Mouse (Mus musculus) myocyte (in vitro differentiated cells): ENCODE data around the gene Adgre5. TPM values are rescaled to one million over a fixed set of nuclear protein-coding genes. Genes with fewer than 3 reads are reported as not detected.

ENCODE experiments used
- H3K27me3 ChIP-seq: one replicate; pipeline ENCODE4 v1.6.1; 2011; ENCODE audit not compliant: control insufficient read depth, insufficient read depth, insufficient read length
- H3K36me3 ChIP-seq: one replicate; pipeline ENCODE4 v1.6.1; 2011; ENCODE audit not compliant: control insufficient read depth, insufficient read depth
- H3K4me2 ChIP-seq: one replicate; pipeline ENCODE4 v1.6.1; 2011; ENCODE audit warnings: low read depth, control low read depth
- H3K4me3 ChIP-seq: one replicate; pipeline ENCODE4 v1.5.1; 2011; ENCODE audit warnings: mild to moderate bottlenecking, control low read depth, moderate library complexity
- H3K79me2 ChIP-seq: one replicate; pipeline ENCODE4 v1.6.1; 2011; ENCODE audit not compliant: control insufficient read depth, insufficient read depth
- H3ac ChIP-seq: one replicate; pipeline ENCODE4 v1.6.1; 2011; ENCODE audit not compliant: control insufficient read depth, insufficient read length
- CEBPB ChIP-seq: IDR thresholded peaks from 2 replicates; pipeline ENCODE4 v1.6.1; 2011; ENCODE audit warnings: mild to moderate bottlenecking, moderate library complexity; ENCODE audit not compliant: poor library complexity, insufficient read depth, severe bottlenecking
- E2F4 ChIP-seq: IDR thresholded peaks from one replicate; pipeline ENCODE4 v1.6.1; 2011; ENCODE audit warnings: mild to moderate bottlenecking, control low read depth, moderate library complexity; ENCODE audit not compliant: insufficient read depth
- MAX ChIP-seq: IDR thresholded peaks from one replicate; pipeline ENCODE4 v1.6.1; 2011; ENCODE audit warnings: low read depth, mild to moderate bottlenecking, control low read depth
- MYOD1 ChIP-seq, 3 experiments: IDR thresholded peaks; one replicate each; pipeline ENCODE4 v1.6.1; 2011; ENCODE audit warnings: control low read depth in 2 of 3, low read depth in 2 of 3, mild to moderate bottlenecking in 2 of 3, moderate library complexity in 1 of 3; ENCODE audit not compliant: insufficient read length in 2 of 3, control insufficient read depth in 1 of 3
- MYOG ChIP-seq, 3 experiments: IDR thresholded peaks; one replicate each; pipeline ENCODE4 v1.6.1; 2011; ENCODE audit warnings: control low read depth in 2 of 3, low read depth in 2 of 3, mild to moderate bottlenecking in 2 of 3; ENCODE audit not compliant: insufficient read length in 2 of 3, control insufficient read depth in 1 of 3, insufficient read depth in 1 of 3
- POLR2A ChIP-seq: IDR thresholded peaks from one replicate; pipeline ENCODE4 v1.6.1; 2011; ENCODE audit warnings: low read depth, mild to moderate bottlenecking, control low read depth, moderate library complexity; ENCODE audit not compliant: insufficient read length
- POLR2AphosphoS2 ChIP-seq: IDR thresholded peaks from one replicate; pipeline ENCODE4 v1.6.1; 2011; ENCODE audit warnings: low read depth, control low read depth; ENCODE audit not compliant: insufficient read length
- REST ChIP-seq: IDR thresholded peaks from one replicate; pipeline ENCODE4 v1.6.1; 2011; ENCODE audit warnings: mild to moderate bottlenecking, control low read depth, moderate library complexity; ENCODE audit not compliant: insufficient read depth, insufficient read length
- SRF ChIP-seq: IDR thresholded peaks from one replicate; pipeline ENCODE4 v1.6.1; 2011; ENCODE audit warnings: low read depth; ENCODE audit not compliant: control insufficient read depth, insufficient read length
- TCF12 ChIP-seq: IDR thresholded peaks from one replicate; pipeline ENCODE4 v1.6.1; 2011; ENCODE audit warnings: mild to moderate bottlenecking, control low read depth; ENCODE audit not compliant: poor library complexity, insufficient read depth, severe bottlenecking
- TCF3 ChIP-seq: IDR thresholded peaks from one replicate; pipeline ENCODE4 v1.6.1; 2011; ENCODE audit warnings: low read depth, control low read depth; ENCODE audit not compliant: insufficient read length
- USF1 ChIP-seq: IDR thresholded peaks from one replicate; pipeline ENCODE4 v1.6.1; 2011; ENCODE audit warnings: low read depth, mild to moderate bottlenecking, control low read depth, moderate library complexity
- polyA plus RNA-seq: library from polyadenylated mRNA; unstranded; fragments of >200 nt; fragmentation: generic; extraction: Trizol; gene quantifications from one replicate; pipeline ENCODE4 v1.2.1, GENCODE M21; 2012; ENCODE audit warnings: missing spikeins

The Adgre5 gene
- polyA plus RNA-seq, 1 experiment: 137 TPM

DNA sequence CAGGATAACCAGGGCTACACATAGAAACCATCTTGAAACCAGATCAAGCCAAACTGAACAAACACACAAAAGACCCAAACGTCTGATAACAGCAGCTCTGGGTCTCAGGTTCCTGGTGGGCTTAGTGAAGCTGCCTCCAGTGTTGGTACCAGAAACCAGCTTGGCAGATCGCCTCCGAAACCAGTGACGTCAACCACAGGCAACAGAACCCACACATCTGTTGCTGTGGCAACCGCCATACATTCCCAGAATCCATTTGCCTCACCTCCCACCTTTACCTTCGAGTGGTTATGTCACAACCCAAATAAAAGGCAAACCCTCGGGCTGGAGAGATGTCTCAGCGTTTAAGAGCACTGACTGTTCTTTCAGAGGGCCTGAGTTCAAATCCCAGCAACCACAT is 33.6 kb downstream of the Adgre5 start:
- no peak overlapping the region for H3K4me3 ChIP-seq
- H3K36me3 ChIP-seq: no peaks in the 10 kb centered on the region
- H3K79me2 ChIP-seq: no peaks in the 10 kb centered on the region
- TF ChIP-seq E2F4 (no peak), MYOD1 (IDR thresholded peaks at IDR 0.05; ENCODE audit: control insufficient read depth in 1 of 3, insufficient read length in 2 of 3, low read depth in 2 of 3) (no peak), SRF (no peak), MAX (no peak), TCF3 (no peak), CEBPB (no peak), POLR2AphosphoS2 (no peak), USF1 (no peak), TCF12 (no peak), REST (no peak), POLR2A (no peak), MYOG (IDR thresholded peaks at IDR 0.05; ENCODE audit: control insufficient read depth in 1 of 3, insufficient read depth in 1 of 3, insufficient read length in 2 of 3, low read depth in 2 of 3) (no peak)
- H3ac ChIP-seq: no peak overlapping the region
- no peak overlapping the region for H3K4me2 ChIP-seq
- H3K27me3 ChIP-seq: no peaks in the 10 kb centered on the region

DNA sequence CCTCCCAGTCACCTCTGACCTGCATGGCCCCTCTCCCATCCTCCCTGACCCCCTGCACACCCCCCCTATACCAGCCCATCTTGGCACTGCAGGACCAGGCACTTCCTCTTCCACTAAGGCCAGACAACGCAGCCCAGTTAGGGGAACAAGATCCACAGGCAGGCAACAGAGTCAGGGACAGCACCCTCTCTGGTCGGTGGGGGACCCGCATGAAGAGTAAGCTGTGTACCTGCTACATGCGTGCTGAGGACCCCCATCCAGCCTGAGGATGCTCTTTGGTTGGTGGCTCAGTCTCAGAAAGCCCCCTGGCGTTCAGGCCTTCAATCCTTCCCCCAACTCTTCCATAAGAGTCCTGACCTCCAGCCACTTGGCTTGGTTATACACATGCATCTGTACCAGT is 34.7 kb downstream of the Adgre5 start:
- H3K4me3 ChIP-seq: no peak overlapping the region
- no peaks in the 10 kb centered on the region for H3K36me3 ChIP-seq
- no peaks in the 10 kb centered on the region for H3K27me3 ChIP-seq
- no peak overlapping the region for H3ac ChIP-seq
- no peak for TF ChIP-seq MYOG (IDR thresholded peaks at IDR 0.05; ENCODE audit: control insufficient read depth in 1 of 3, insufficient read depth in 1 of 3, insufficient read length in 2 of 3, low read depth in 2 of 3)
- TF ChIP-seq POLR2A: no peak
- no peak for TF ChIP-seq TCF3
- TF ChIP-seq USF1: no peak
- no peak for TF ChIP-seq REST
- no peak for TF ChIP-seq MYOD1 (IDR thresholded peaks at IDR 0.05; ENCODE audit: control insufficient read depth in 1 of 3, insufficient read length in 2 of 3, low read depth in 2 of 3)
- no peak for TF ChIP-seq CEBPB
- TF ChIP-seq E2F4: no peak
- TF ChIP-seq MAX: no peak
- no peak for TF ChIP-seq POLR2AphosphoS2
- no peak for TF ChIP-seq TCF12
- no peak for TF ChIP-seq SRF
- no peaks in the 10 kb centered on the region for H3K79me2 ChIP-seq
- no peak overlapping the region for H3K4me2 ChIP-seq

- Histone ChIP-seq H3ac (no peak overlapping the region), H3K79me2 (no peaks in the 10 kb centered on the region), H3K4me3 (no peak overlapping the region), H3K36me3 (no peaks in the 10 kb centered on the region), H3K4me2 (no peak overlapping the region), H3K27me3 (no peaks in the 10 kb centered on the region)
- no peak for TF ChIP-seq USF1
- no peak for TF ChIP-seq CEBPB
- TF ChIP-seq MAX: no peak
- TF ChIP-seq POLR2A: no peak
- no peak for TF ChIP-seq TCF12
- no peak for TF ChIP-seq MYOG (IDR thresholded peaks at IDR 0.05; ENCODE audit: control insufficient read depth in 1 of 3, insufficient read depth in 1 of 3, insufficient read length in 2 of 3, low read depth in 2 of 3)
- TF ChIP-seq E2F4: no peak
- TF ChIP-seq POLR2AphosphoS2: no peak
- TF ChIP-seq SRF: no peak
- no peak for TF ChIP-seq MYOD1 (IDR thresholded peaks at IDR 0.05; ENCODE audit: control insufficient read depth in 1 of 3, insufficient read length in 2 of 3, low read depth in 2 of 3)
- no peak for TF ChIP-seq REST
- TF ChIP-seq TCF3: no peak
Observed at GRCm38 (mm10) chr8:83703426-83703825, 37.7 kb downstream of the Adgre5 start.

DNA sequence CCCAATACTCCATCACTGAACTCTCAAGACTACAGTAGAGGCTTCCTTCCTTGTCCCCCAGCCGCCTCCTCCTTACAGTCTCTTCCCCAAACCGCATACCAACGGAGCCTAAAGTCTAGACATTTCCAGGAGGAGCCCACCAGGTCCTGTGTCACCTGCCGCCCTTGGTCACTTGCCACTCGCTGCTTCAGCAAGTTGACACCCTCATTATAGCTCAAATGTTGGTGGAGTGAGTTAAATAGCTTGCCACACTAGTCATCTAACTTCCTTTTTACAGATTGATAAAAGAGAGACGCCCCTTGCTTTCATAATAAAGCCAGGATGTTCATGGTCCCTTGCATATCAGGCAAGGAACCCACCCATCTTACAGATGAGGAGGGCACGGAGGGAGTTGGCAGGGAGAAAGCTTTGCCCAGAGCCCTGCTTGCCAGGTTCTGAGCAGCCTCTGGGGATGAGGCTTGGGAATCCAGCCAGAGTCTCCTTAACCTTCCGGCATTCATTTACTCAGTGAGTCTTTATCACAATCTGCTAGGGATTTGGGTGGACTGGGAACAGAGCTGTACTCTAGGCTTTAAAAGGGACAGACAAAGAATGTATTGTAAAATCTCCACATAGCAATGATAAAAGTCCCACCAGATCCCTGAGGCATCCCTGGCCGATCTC is 40.6 kb downstream of the Adgre5 start:
- Histone ChIP-seq H3K79me2 (no peaks in the 10 kb centered on the region), H3K4me3 (no peak overlapping the region), H3K27me3 (no peaks in the 10 kb centered on the region), H3K4me2 (no peak overlapping the region), H3ac (no peak overlapping the region), H3K36me3 (no peaks in the 10 kb centered on the region)
- TF ChIP-seq E2F4: no peak
- TF ChIP-seq USF1: no peak
- no peak for TF ChIP-seq REST
- TF ChIP-seq POLR2A: no peak
- no peak for TF ChIP-seq CEBPB
